Mouse (Mus musculus): ENCODE measurements around the gene Cd200. TPM values are rescaled to one million over a fixed set of nuclear protein-coding genes. Genes with fewer than 3 reads are reported as not detected.

The Cd200 gene
- total RNA-seq (2023), result 0.39 TPM in 1 of 2 replicates, not detected in the other

GRCm38 (mm10) chr16:45408425-45409063 lies at the start of gene Cd200:
TSS of gene Cd200 (minus strand) at chr16:45409053.

Other genes with a start within 250 kb of the Cd200 start
- gene Btla, start 184.7 kb downstream of the Cd200 start, total RNA-seq (2023), result 3.4 and 7.5 TPM in 2 replicates
- not detected in 2 replicates for gene Gm609, start 83.9 kb upstream of the Cd200 start, total RNA-seq (2023)
- gene Gm17783, start 123.0 kb upstream of the Cd200 start, total RNA-seq (2023), result not detected in 2 replicates
- not detected in 2 replicates for gene Slc9c1, start 126.3 kb upstream of the Cd200 start, total RNA-seq (2023)
- gene Gcsam, start 201.3 kb upstream of the Cd200 start, total RNA-seq (2023), result not detected in 2 replicates
- not detected in 2 replicates for gene BC016579, start 245.0 kb upstream of the Cd200 start, total RNA-seq (2023)